In genomic region chr10:127081996-127082620, GRCm38 (mm10) we compare ENCODE assay signal across 8 mouse cellular contexts. TPM values are rescaled to one million over a fixed set of nuclear protein-coding genes. Genes with fewer than 3 reads are reported as not detected.
DNase-seq lines count a peak whose midpoint lies in the region; ATAC-seq and TF ChIP-seq lines count a peak whose summit lies in the region.

No protein-coding gene starts in this region.

- no peak for TF ChIP-seq CTCF in heart, adult 2 months (IDR thresholded peaks at IDR 0.05)

- no peak overlapping the region for H3K9ac ChIP-seq in intestine, embryonic 15.5 days
- no peak overlapping the region for H3K9ac ChIP-seq in heart, adult 2 months (ENCODE audit: low read depth, low read length)

- no peak for TF ChIP-seq EP300 in heart, adult 2 months (IDR thresholded peaks at IDR 0.05; ENCODE audit: insufficient read depth, low read depth, low read length)

- no peaks in the 10 kb centered on the region for H3K79me2 ChIP-seq in myocyte (ENCODE audit: control insufficient read depth, insufficient read depth)
- no peaks in the 10 kb centered on the region for H3K79me2 ChIP-seq in heart, adult 2 months (replicated peaks; ENCODE audit: control insufficient read depth, insufficient read depth, low read length)

- intact Hi-C loops in heart, postnatal 36 days (cut with DNase I) = no loop called here
- intact Hi-C loops in heart, adult 2 months (cut with DNase I) = no loop called here

- peak overlapping the region; percentile 92 for H3K4me2 ChIP-seq in intestine, embryonic 15.5 days (replicated peaks)
- H3K4me2 ChIP-seq in myocyte (ENCODE audit: low read depth) = peak overlapping the region; percentile 89

- WGBS in heart, embryonic 10.5 days = 24% methylated on average over 8 of the region's 8 CpGs
- WGBS in embryonic facial prominence, embryonic 10.5 days = 33% methylated on average over 8 of the region's 8 CpGs
- 28% methylated on average over 8 of the region's 8 CpGs for WGBS in intestine, embryonic 15.5 days
- 29% methylated on average over 8 of the region's 8 CpGs for WGBS in heart, adult 2 months

- H3K4me1 ChIP-seq in heart, embryonic 10.5 days = peaks cover 51% of the 10 kb centered on the region
- H3K4me1 ChIP-seq in embryonic facial prominence, embryonic 10.5 days = peaks cover 52% of the 10 kb centered on the region
- peaks cover 34% of the 10 kb centered on the region for H3K4me1 ChIP-seq in intestine, embryonic 15.5 days (replicated peaks)
- no peaks in the 10 kb centered on the region for H3K4me1 ChIP-seq in heart, adult 2 months (ENCODE audit: control insufficient read depth, insufficient read depth, low read length)

- H3K4me3 ChIP-seq in heart, embryonic 10.5 days = peak overlapping the region; percentile 59; the same call in 1 of the 2 replicates
- H3K4me3 ChIP-seq in embryonic facial prominence, embryonic 10.5 days = peak overlapping the region; percentile 72; the same call in 1 of the 2 replicates
- no peak overlapping the region for H3K4me3 ChIP-seq in intestine, embryonic 15.5 days (replicated peaks)
- peak overlapping the region; percentile 9 for H3K4me3 ChIP-seq in myocyte
- no peak overlapping the region for H3K4me3 ChIP-seq in heart, adult 2 months

- no peaks in the 10 kb centered on the region for H3K9me3 ChIP-seq in heart, embryonic 10.5 days
- no peaks in the 10 kb centered on the region for H3K9me3 ChIP-seq in embryonic facial prominence, embryonic 10.5 days
- no peaks in the 10 kb centered on the region for H3K9me3 ChIP-seq in intestine, embryonic 15.5 days

- no peak overlapping the region for H3K27ac ChIP-seq in heart, embryonic 10.5 days
- H3K27ac ChIP-seq in embryonic facial prominence, embryonic 10.5 days (replicated peaks) = no peak overlapping the region
- H3K27ac ChIP-seq in intestine, embryonic 15.5 days = no peak overlapping the region
- H3K27ac ChIP-seq in heart, adult 2 months = no peak overlapping the region

- peaks cover 82% of the 10 kb centered on the region for H3K27me3 ChIP-seq in heart, embryonic 10.5 days (ENCODE audit: insufficient read depth, poor library complexity, severe bottlenecking)
- peaks cover 91% of the 10 kb centered on the region for H3K27me3 ChIP-seq in embryonic facial prominence, embryonic 10.5 days (replicated peaks; ENCODE audit: low read depth, poor library complexity, severe bottlenecking)
- peaks cover 65% of the 10 kb centered on the region for H3K27me3 ChIP-seq in intestine, embryonic 15.5 days (replicated peaks)
- H3K27me3 ChIP-seq in myocyte (ENCODE audit: control insufficient read depth, insufficient read depth, insufficient read length) = peaks cover 8% of the 10 kb centered on the region
- H3K27me3 ChIP-seq in heart, adult 2 months (ENCODE audit: control insufficient read depth, insufficient read depth, low read length) = no peaks in the 10 kb centered on the region; the same call in 1 of the 2 replicates

- no peak overlapping the region for H3ac ChIP-seq in myocyte (ENCODE audit: control insufficient read depth, insufficient read length)

- DNase-seq in heart, embryonic 10.5 days (ENCODE audit: low spot score) = no peak
- DNase-seq in heart, postnatal 36 days = no peak
- peak; percentile 64 for DNase-seq in embryonic facial prominence, embryonic 10.5 days (ENCODE audit: low spot score)
- DNase-seq in urinary bladder, adult 2 months (ENCODE audit: low spot score) = no peak
- no peak for DNase-seq in kidney, postnatal 4 days
- DNase-seq in heart, adult 2 months = no peak

- no peak for TF ChIP-seq POLR2A in myocyte (IDR thresholded peaks at IDR 0.05; ENCODE audit: insufficient read length, low read depth)
- no peak for TF ChIP-seq POLR2A in heart, adult 2 months (IDR thresholded peaks at IDR 0.05; ENCODE audit: insufficient read depth, low read depth, low read length)

- no peak for ATAC-seq in intestine, embryonic 15.5 days

- H3K36me3 ChIP-seq in heart, embryonic 10.5 days = no peaks in the 10 kb centered on the region
- no peaks in the 10 kb centered on the region for H3K36me3 ChIP-seq in embryonic facial prominence, embryonic 10.5 days (replicated peaks)
- H3K36me3 ChIP-seq in intestine, embryonic 15.5 days = no peaks in the 10 kb centered on the region
- H3K36me3 ChIP-seq in myocyte (ENCODE audit: control insufficient read depth, insufficient read depth) = no peaks in the 10 kb centered on the region
- no peaks in the 10 kb centered on the region for H3K36me3 ChIP-seq in heart, adult 2 months (ENCODE audit: control insufficient read depth, insufficient read depth, low read length)

TF ChIP-seq in myocyte, 11 proteins besides CTCF, POLR2A, EP300 and RAD21:
- TF ChIP-seq MYOG (IDR thresholded peaks at IDR 0.05; ENCODE audit: control insufficient read depth in 1 of 3, insufficient read depth in 1 of 3, insufficient read length in 2 of 3, low read depth in 2 of 3) = peak in 2 of 3 experiments; percentile 21 to 57
- TF ChIP-seq TCF3 (IDR thresholded peaks at IDR 0.05; ENCODE audit: insufficient read length, low read depth) = no peak
- no peak for TF ChIP-seq POLR2AphosphoS2 (IDR thresholded peaks at IDR 0.05; ENCODE audit: insufficient read length, low read depth)
- TF ChIP-seq USF1 (IDR thresholded peaks at IDR 0.05; ENCODE audit: low read depth) = no peak
- TF ChIP-seq SRF (IDR thresholded peaks at IDR 0.05; ENCODE audit: control insufficient read depth, insufficient read length, low read depth) = no peak
- peak; percentile 83 to 99 (median 98) for TF ChIP-seq MYOD1 (IDR thresholded peaks at IDR 0.05; ENCODE audit: control insufficient read depth in 1 of 3, insufficient read length in 2 of 3, low read depth in 2 of 3)
- no peak for TF ChIP-seq CEBPB (IDR thresholded peaks at IDR 0.05; ENCODE audit: insufficient read depth, poor library complexity, severe bottlenecking)
TF ChIP-seq in myocyte: peak in this region for 2.

RNA-seq across cellular contexts. Expression of gene Agap2, which starts 7.0 kb away (rescaled TPM):
- polyA plus RNA-seq in heart, embryonic 10.5 days (2016; fragmentation: Nextera tagmentation; extraction: Ambion mirVana) = 0.50 TPM in 1 of 2 replicates, not detected in the other
- total RNA-seq in heart, postnatal 36 days (2021) = 1 to 10 TPM; 5.6 to 7.0 TPM
- polyA plus RNA-seq in embryonic facial prominence, embryonic 10.5 days (2016; fragmentation: Nextera tagmentation; extraction: Ambion mirVana) = 0.04 and 0.21 TPM in 2 replicates
- 0.16 and 0.43 TPM in 2 replicates for polyA plus RNA-seq in intestine, embryonic 15.5 days (2015; fragmentation: Nextera tagmentation; extraction: Ambion mirVana)
- 1.2 TPM for polyA plus RNA-seq in myocyte (2012; fragmentation: generic; extraction: Trizol)
- polyA plus RNA-seq in urinary bladder, adult 2 months (2012; rRNA removed) = 2.5 and 5.4 TPM in 2 replicates
- total RNA-seq in heart, adult 2 months (2021) = 1 to 10 TPM; 5.0 to 5.5 TPM
- polyA plus RNA-seq in heart, adult 2 months (2012; rRNA removed) = 2.9 and 4.8 TPM in 2 replicates

RNA-seq across cellular contexts. Expression of gene Tspan31, which starts 12.0 kb away (rescaled TPM):
- polyA plus RNA-seq in heart, embryonic 10.5 days (2016; fragmentation: Nextera tagmentation; extraction: Ambion mirVana) = 138 and 154 TPM in 2 replicates
- 10 to 100 TPM; 43.8 to 46.9 TPM for total RNA-seq in heart, postnatal 36 days (2021)
- polyA plus RNA-seq in embryonic facial prominence, embryonic 10.5 days (2016; fragmentation: Nextera tagmentation; extraction: Ambion mirVana) = 168 and 180 TPM in 2 replicates
- polyA plus RNA-seq in intestine, embryonic 15.5 days (2015; fragmentation: Nextera tagmentation; extraction: Ambion mirVana) = 167 and 181 TPM in 2 replicates
- polyA plus RNA-seq in myocyte (2012; fragmentation: generic; extraction: Trizol) = 139 TPM
- 79.5 and 81.4 TPM in 2 replicates for polyA plus RNA-seq in urinary bladder, adult 2 months (2012; rRNA removed)
- total RNA-seq in heart, adult 2 months (2021) = 10 to 100 TPM; 39.3 to 51.0 TPM
- polyA plus RNA-seq in heart, adult 2 months (2012; rRNA removed) = 67.6 and 130 TPM in 2 replicates

RNA-seq across cellular contexts. Expression of gene Cdk4, which starts 18.8 kb away (rescaled TPM):
- polyA plus RNA-seq in heart, embryonic 10.5 days (2016; fragmentation: Nextera tagmentation; extraction: Ambion mirVana) = 1,495 and 2,024 TPM in 2 replicates
- 10 to 100 TPM; 76.7 to 85.5 TPM for total RNA-seq in heart, postnatal 36 days (2021)
- 3,008 and 3,023 TPM in 2 replicates for polyA plus RNA-seq in embryonic facial prominence, embryonic 10.5 days (2016; fragmentation: Nextera tagmentation; extraction: Ambion mirVana)
- 1,579 and 1,616 TPM in 2 replicates for polyA plus RNA-seq in intestine, embryonic 15.5 days (2015; fragmentation: Nextera tagmentation; extraction: Ambion mirVana)
- 276 TPM for polyA plus RNA-seq in myocyte (2012; fragmentation: generic; extraction: Trizol)
- polyA plus RNA-seq in urinary bladder, adult 2 months (2012; rRNA removed) = 252 and 268 TPM in 2 replicates
- 10 to 100 TPM; 77.8 to 83.0 TPM for total RNA-seq in heart, adult 2 months (2021)
- polyA plus RNA-seq in heart, adult 2 months (2012; rRNA removed) = 110 and 139 TPM in 2 replicates

RNA-seq across cellular contexts. Expression of gene March9, which starts 22.1 kb away (rescaled TPM):
- polyA plus RNA-seq in heart, embryonic 10.5 days (2016; fragmentation: Nextera tagmentation; extraction: Ambion mirVana) = 0.15 and 0.24 TPM in 2 replicates
- total RNA-seq in heart, postnatal 36 days (2021) = 1 to 10 TPM; 2.3 to 2.9 TPM
- polyA plus RNA-seq in embryonic facial prominence, embryonic 10.5 days (2016; fragmentation: Nextera tagmentation; extraction: Ambion mirVana) = 1.2 and 1.3 TPM in 2 replicates
- 0.74 and 0.91 TPM in 2 replicates for polyA plus RNA-seq in intestine, embryonic 15.5 days (2015; fragmentation: Nextera tagmentation; extraction: Ambion mirVana)
- polyA plus RNA-seq in myocyte (2012; fragmentation: generic; extraction: Trizol) = 6.1 TPM
- polyA plus RNA-seq in urinary bladder, adult 2 months (2012; rRNA removed) = 3.5 and 4.9 TPM in 2 replicates
- total RNA-seq in heart, adult 2 months (2021) = 1 to 10 TPM; 2.8 to 3.1 TPM
- 2.5 and 2.7 TPM in 2 replicates for polyA plus RNA-seq in heart, adult 2 months (2012; rRNA removed)

RNA-seq across cellular contexts. Expression of gene Cyp27b1, which starts 34.1 kb away (rescaled TPM):
- polyA plus RNA-seq in heart, embryonic 10.5 days (2016; fragmentation: Nextera tagmentation; extraction: Ambion mirVana) = 0.09 TPM in 1 of 2 replicates, not detected in the other
- total RNA-seq in heart, postnatal 36 days (2021) = under 1 TPM; 0.14 to 0.31 TPM
- 0.14 TPM in 2 replicates for polyA plus RNA-seq in embryonic facial prominence, embryonic 10.5 days (2016; fragmentation: Nextera tagmentation; extraction: Ambion mirVana)
- 0.05 and 0.11 TPM in 2 replicates for polyA plus RNA-seq in intestine, embryonic 15.5 days (2015; fragmentation: Nextera tagmentation; extraction: Ambion mirVana)
- polyA plus RNA-seq in myocyte (2012; fragmentation: generic; extraction: Trizol) = 0.56 TPM
- 0.28 and 0.50 TPM in 2 replicates for polyA plus RNA-seq in urinary bladder, adult 2 months (2012; rRNA removed)
- total RNA-seq in heart, adult 2 months (2021) = under 1 TPM in 1 of 2 experiments, not detected in 1; 0.10 TPM
- polyA plus RNA-seq in heart, adult 2 months (2012; rRNA removed) = 0.12 and 0.35 TPM in 2 replicates

Comparison
In these comparisons a context has a peak if more than half of its experiments do, and no peak if none do; other contexts are left out.
1. H3K4me3 ChIP-seq: peak in heart, embryonic 10.5 days (single experiment), embryonic facial prominence, embryonic 10.5 days (single experiment) and myocyte (single experiment); none in intestine, embryonic 15.5 days (single experiment) and heart, adult 2 months (single experiment).